Mouse (Mus musculus) midbrain, embryonic 14.5 days (tissue): ENCODE results near the gene Amhr2. TPM values are rescaled to one million over a fixed set of nuclear protein-coding genes. Genes with fewer than 3 reads are reported as not detected.

Source experiments
- ATAC-seq: fragments of 200-750 bp; cut with Nextera tagmentation; 2 replicates; pipeline ENCODE4 v1.8.0; 2017; ENCODE audit warnings: moderate number of reproducible peaks, moderate library complexity; ENCODE audit not compliant: low FRiP score, low TSS enrichment
- DNase-seq: peaks from one replicate; pipeline ENCODE4 v3.0.0-alpha.2; 2015
- H3K27ac ChIP-seq: fragments of 300-500 bp; sonication (generic); replicated peaks from 2 replicates; pipeline ENCODE4 v1.5.1; 2014; ENCODE audit warnings: mild to moderate bottlenecking, low read depth, low read length, moderate library complexity
- H3K27me3 ChIP-seq: fragments of 300-500 bp; sonication (generic); 2 replicates; pipeline ENCODE4 v1.6.1; 2014; ENCODE audit warnings: low read length, control low read depth, mixed read lengths; ENCODE audit not compliant: control insufficient read depth, insufficient read depth
- H3K36me3 ChIP-seq: fragments of 300-500 bp; sonication (generic); 2 replicates; pipeline ENCODE4 v1.6.1; 2014; ENCODE audit warnings: low read length, control low read depth; ENCODE audit not compliant: control insufficient read depth, insufficient read depth
- H3K4me1 ChIP-seq: fragments of 300-500 bp; sonication (generic); 2 replicates; pipeline ENCODE4 v1.6.1; 2014; ENCODE audit warnings: mild to moderate bottlenecking, antibody characterized with exemption, low read length, control low read depth; ENCODE audit not compliant: control insufficient read depth, insufficient read depth
- H3K4me2 ChIP-seq: fragments of 300-500 bp; sonication (generic); 2 replicates; pipeline ENCODE4 v1.6.1; 2014; ENCODE audit warnings: mild to moderate bottlenecking, low read length, moderate library complexity
- H3K4me3 ChIP-seq: fragments of 300-500 bp; sonication (generic); replicated peaks from 2 replicates; pipeline ENCODE4 v1.5.1; 2014; ENCODE audit warnings: low read depth, low read length
- H3K9ac ChIP-seq: fragments of 300-500 bp; sonication (generic); replicated peaks from 2 replicates; pipeline ENCODE4 v1.6.1; 2014; ENCODE audit warnings: mild to moderate bottlenecking, low read length, moderate library complexity
- H3K9me3 ChIP-seq: fragments of 300-500 bp; sonication (generic); 2 replicates; pipeline ENCODE4 v1.6.1; 2016; ENCODE audit warnings: low read length, control low read depth, mixed read lengths; ENCODE audit not compliant: control insufficient read depth
- WGBS: fragments of 180-500 bp; shearing (Covaris S2); extraction: QIAGEN DNeasy Blood & Tissue Kit; methylation state at CpG from one replicate; pipeline ENCODE4 v1.1.7; 2014; 5-methylcytosine and 5-hydroxymethylcytosine counted together
- polyA plus RNA-seq: library from polyadenylated mRNA; unstranded; fragments of >200 nt; fragmentation: Nextera tagmentation; extraction: Ambion mirVana; gene quantifications from 2 replicates; pipeline ENCODE4 v1.2.1, GENCODE M21; 2014

The Amhr2 gene
- polyA plus RNA-seq, 1 experiment from 2014 or later = 0.39 TPM

DNA sequence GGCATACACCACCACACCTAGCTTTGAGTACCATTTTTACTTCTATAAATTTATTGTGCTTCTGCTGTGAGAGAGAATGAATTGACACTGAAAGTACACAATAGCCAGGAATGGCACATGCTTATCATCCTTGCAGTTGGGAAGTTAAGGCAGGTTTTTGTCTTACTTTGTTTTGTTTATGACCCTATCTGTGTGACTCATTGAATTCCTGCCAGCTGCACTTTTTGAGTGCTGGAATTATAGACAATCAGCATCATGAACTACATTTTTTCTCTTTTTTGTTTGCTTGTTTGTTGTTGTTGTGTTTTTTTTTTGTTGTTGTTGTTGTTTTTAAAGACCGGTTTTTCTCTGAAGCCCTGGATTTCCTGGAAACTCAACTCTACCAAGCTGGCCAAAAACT lies 24.2 kb upstream of the Amhr2 start:
- no peak overlapping the region for H3K4me3 ChIP-seq
- no peaks in the 10 kb centered on the region for H3K4me1 ChIP-seq
- DNase-seq (no peak), ATAC-seq (no peak)
- no peaks in the 10 kb centered on the region for H3K9me3 ChIP-seq
- no peak overlapping the region for H3K4me2 ChIP-seq
- H3K27ac ChIP-seq = no peak overlapping the region
- 61% methylated on average over 1 of the region's 1 CpGs for WGBS
- H3K27me3 ChIP-seq = no peaks in the 10 kb centered on the region
- peaks cover 11% of the 10 kb centered on the region for H3K36me3 ChIP-seq
- no peak overlapping the region for H3K9ac ChIP-seq

DNA sequence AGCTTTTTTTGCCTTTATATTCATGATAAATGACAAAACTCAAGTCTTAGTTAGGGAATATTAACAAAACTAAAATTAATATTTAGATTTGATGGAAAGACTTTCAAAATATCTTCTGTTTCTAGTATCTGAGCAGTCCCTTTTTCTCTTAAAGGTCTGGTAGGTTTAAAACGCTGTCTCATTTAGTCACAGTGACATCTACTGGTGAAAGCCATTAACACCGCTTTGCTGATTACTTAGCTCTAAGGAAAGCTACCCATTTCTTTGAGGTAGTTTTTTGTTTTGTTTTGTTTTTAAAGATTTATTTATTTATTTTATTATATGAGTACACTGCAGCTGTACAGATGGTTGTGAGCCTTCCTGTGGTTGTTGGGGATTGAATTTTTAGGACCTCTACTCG lies 23.7 kb upstream of the Amhr2 start:
- H3K27me3 ChIP-seq = no peaks in the 10 kb centered on the region
- H3K27ac ChIP-seq = no peak overlapping the region
- WGBS = 63% methylated on average over 3 of the region's 3 CpGs
- no peak overlapping the region for H3K4me3 ChIP-seq
- H3K36me3 ChIP-seq = peaks cover 16% of the 10 kb centered on the region
- H3K9me3 ChIP-seq = no peaks in the 10 kb centered on the region
- no peak overlapping the region for H3K9ac ChIP-seq
- no peak overlapping the region for H3K4me2 ChIP-seq
- peak; percentile 88 for DNase-seq
- no peak for ATAC-seq
- no peaks in the 10 kb centered on the region for H3K4me1 ChIP-seq

DNA sequence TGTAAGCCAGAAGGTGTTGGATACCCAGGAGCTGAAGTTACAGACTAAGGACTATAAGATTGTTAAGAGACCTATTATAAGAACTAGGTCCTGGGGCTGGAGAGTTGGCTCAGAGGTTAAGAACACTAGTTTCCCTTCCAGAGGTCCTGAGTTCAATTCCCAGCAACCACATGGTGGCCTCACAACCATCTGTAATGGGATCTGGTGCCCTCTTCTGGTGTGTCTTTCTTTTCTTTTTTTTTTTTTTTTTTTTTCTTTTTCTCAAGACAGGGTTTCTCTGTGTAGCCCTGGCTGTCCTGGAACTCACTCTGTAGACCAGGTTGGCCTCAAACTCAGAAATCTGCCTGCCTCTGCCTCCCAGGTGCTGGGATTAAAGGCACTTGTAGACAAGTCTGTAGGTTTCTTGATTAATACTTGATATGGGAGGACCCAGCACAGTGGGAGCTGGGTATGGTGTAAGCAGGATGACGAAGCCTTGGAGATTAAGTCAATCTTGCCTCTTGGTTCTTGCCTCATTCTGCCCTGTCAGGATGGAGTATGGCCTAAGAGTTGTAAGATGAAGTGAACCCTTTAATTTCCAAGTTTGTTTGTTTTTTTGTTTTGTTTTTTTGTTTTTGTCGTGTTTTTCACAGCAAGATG lies 21.4 kb upstream of the Amhr2 start:
- ATAC-seq = no peak
- H3K36me3 ChIP-seq = peaks cover 23% of the 10 kb centered on the region
- H3K27me3 ChIP-seq = no peaks in the 10 kb centered on the region
- 95% methylated on average over 2 of the region's 2 CpGs for WGBS
- H3K4me3 ChIP-seq = no peak overlapping the region
- H3K27ac ChIP-seq = no peak overlapping the region
- H3K9me3 ChIP-seq = no peaks in the 10 kb centered on the region
- no peak overlapping the region for H3K9ac ChIP-seq
- DNase-seq = no peak
- no peaks in the 10 kb centered on the region for H3K4me1 ChIP-seq
- no peak overlapping the region for H3K4me2 ChIP-seq

DNA sequence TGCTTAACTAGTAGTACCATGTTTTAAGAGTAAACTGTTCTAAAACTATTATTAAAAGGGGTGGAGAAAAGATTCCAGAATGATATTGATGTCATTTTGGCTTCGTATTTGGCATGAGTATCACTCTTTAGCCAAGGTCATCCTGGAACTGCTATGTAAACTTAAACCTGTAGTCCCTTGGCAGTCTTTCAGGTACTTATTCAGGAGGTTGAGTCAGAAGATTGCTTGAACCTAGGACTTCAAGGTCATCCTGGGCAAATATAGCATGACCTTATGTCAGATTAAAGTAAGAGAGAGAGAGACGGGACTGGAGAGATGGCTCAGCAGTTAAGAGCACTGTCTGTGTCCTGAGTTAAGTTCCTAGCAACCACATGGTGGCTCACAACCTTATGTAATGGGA lies 20.5 kb upstream of the Amhr2 start:
- Histone ChIP-seq H3K36me3 (peaks cover 32% of the 10 kb centered on the region), H3K4me2 (no peak overlapping the region), H3K27ac (no peak overlapping the region), H3K9ac (no peak overlapping the region), H3K4me3 (no peak overlapping the region), H3K27me3 (no peaks in the 10 kb centered on the region), H3K9me3 (no peaks in the 10 kb centered on the region), H3K4me1 (no peaks in the 10 kb centered on the region)
- DNase-seq (no peak), ATAC-seq (no peak)
- WGBS = 88% methylated on average over 2 of the region's 2 CpGs

DNA sequence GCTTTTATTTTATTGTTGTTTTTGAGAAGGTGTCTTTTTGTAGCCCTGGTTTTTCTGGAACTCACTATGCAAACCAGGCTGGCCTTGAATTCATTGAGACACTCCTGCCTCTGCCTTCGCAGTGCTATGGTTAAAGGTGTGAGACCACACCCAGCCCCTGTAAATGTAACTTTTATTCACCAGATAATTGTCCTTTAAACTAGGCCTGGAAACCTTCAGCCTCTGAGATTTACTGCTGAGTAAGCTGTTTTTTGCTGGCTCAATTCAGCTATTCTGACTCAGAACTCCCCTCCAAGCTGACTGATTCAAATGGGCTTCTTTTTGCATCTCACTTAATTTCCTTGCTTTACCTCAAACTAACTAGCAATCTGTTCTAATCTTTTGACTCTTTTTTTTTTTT lies 18.2 kb upstream of the Amhr2 start:
- Histone ChIP-seq H3K4me3 (no peak overlapping the region), H3K27ac (no peak overlapping the region), H3K4me2 (no peak overlapping the region), H3K27me3 (no peaks in the 10 kb centered on the region), H3K4me1 (no peaks in the 10 kb centered on the region), H3K9me3 (no peaks in the 10 kb centered on the region), H3K9ac (no peak overlapping the region), H3K36me3 (peaks cover 55% of the 10 kb centered on the region)
- 100% methylated on average over 1 of the region's 1 CpGs for WGBS
- ATAC-seq (no peak), DNase-seq (no peak)

DNA sequence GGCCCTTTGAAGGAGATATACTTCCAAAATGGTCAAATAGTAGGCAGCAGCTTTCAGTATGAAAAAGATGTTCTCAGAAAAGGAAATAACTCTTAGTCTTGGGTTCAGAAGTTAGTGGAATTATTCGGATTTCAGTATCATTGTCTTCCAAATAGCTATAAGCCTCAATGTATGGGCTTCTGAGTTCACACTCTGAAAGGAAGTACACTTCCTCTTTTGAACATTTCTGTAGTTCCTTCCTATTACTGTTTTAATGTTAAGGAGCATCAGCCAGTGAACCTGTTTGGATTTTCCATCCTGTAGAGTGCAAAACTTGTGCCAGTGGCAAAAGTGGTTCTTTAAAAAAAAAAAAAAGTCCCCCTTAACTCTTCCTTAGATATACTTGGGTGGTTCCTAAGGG lies 13.1 kb upstream of the Amhr2 start:
- ATAC-seq = no peak
- no peaks in the 10 kb centered on the region for H3K27me3 ChIP-seq
- no peak overlapping the region for H3K4me3 ChIP-seq
- DNase-seq = no peak
- H3K4me1 ChIP-seq = no peaks in the 10 kb centered on the region
- H3K9ac ChIP-seq = no peak overlapping the region
- no peak overlapping the region for H3K27ac ChIP-seq
- H3K4me2 ChIP-seq = no peak overlapping the region
- H3K9me3 ChIP-seq = no peaks in the 10 kb centered on the region
- H3K36me3 ChIP-seq = peaks cover 68% of the 10 kb centered on the region
- 98% methylated on average over 1 of the region's 1 CpGs for WGBS

DNA sequence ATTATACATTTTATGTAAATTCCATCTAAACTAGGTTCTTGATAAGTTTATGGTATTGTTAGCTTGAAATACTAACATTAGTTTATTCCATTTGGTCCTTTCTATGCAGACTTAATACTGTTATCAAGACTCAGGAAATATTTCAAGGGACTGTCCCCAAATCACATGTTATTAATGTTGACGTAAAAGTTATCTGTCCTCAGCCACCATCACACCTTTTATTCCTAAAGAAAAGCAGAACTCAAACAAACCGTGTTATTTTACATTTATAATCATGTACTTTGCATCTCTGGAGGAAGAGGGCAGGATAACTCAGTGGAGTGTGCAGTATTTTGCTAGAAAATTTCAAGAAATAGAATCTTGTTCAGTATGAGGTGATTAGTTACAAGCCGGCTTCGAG lies 12.0 kb upstream of the Amhr2 start:
- H3K27ac ChIP-seq = no peak overlapping the region
- H3K36me3 ChIP-seq = peaks cover 74% of the 10 kb centered on the region
- no peak overlapping the region for H3K4me3 ChIP-seq
- 99% methylated on average over 4 of the region's 4 CpGs for WGBS
- DNase-seq (no peak), ATAC-seq (no peak)
- H3K4me2 ChIP-seq = no peak overlapping the region
- no peaks in the 10 kb centered on the region for H3K27me3 ChIP-seq
- H3K4me1 ChIP-seq = no peaks in the 10 kb centered on the region
- H3K9me3 ChIP-seq = no peaks in the 10 kb centered on the region
- H3K9ac ChIP-seq = no peak overlapping the region

DNA sequence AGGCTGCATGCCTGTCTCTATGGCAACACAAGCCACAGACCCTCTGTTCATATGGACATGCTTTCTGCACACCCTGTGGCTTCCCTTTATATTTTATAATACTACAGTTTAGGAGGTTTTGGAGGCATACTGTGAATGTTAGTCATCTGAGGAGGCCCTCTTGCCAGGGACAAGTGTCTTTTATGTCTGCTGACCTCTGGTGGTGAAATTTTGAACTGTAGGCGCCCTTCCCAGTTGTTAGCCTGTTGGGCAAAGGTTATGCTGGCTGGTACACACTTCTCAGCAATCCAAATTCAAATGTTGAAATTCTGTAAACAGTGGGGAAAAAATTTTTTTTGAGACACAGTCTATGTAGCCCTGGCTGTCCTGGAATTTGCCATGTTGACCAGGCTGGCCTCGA lies 2.7 kb upstream of the Amhr2 start:
- H3K36me3 ChIP-seq = 0 out of 2 replicates have a peak, but pooled peaks cover 8% of the 10 kb centered on the region
- H3K4me1 ChIP-seq = no peaks in the 10 kb centered on the region
- H3K27me3 ChIP-seq = no peaks in the 10 kb centered on the region
- ATAC-seq = no peak
- no peak overlapping the region for H3K4me2 ChIP-seq
- no peak overlapping the region for H3K9ac ChIP-seq
- DNase-seq = peak; percentile 90
- no peak overlapping the region for H3K27ac ChIP-seq
- WGBS = 47% methylated on average over 2 of the region's 2 CpGs
- no peaks in the 10 kb centered on the region for H3K9me3 ChIP-seq
- no peak overlapping the region for H3K4me3 ChIP-seq

DNA sequence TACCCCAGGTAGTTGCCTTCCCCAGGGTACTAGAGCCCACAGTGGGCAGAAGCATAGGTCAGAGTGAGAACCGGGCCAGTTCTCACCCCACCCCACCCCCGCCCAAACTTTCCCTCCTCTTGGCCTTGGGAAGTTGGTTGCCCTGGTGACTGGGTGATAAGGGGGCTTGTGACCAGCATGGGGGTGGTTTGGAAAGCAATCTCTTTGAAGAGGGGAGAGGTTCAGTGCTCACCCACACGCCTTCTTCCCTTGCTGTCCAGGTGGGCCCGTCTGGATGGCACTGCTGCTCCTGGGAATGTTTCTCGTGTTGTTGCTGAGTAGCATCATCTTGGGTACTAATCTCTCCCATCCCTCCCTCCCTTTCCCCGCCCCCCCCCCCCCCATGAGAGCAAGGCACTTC lies 1.3 kb downstream of the Amhr2 start:
- no peak overlapping the region for H3K27ac ChIP-seq
- no peak overlapping the region for H3K4me3 ChIP-seq
- no peaks in the 10 kb centered on the region for H3K4me1 ChIP-seq
- no peak overlapping the region for H3K9ac ChIP-seq
- WGBS = 64% methylated on average over 5 of the region's 6 CpGs
- no peaks in the 10 kb centered on the region for H3K9me3 ChIP-seq
- ATAC-seq = no peak
- H3K36me3 ChIP-seq = no peaks in the 10 kb centered on the region
- H3K4me2 ChIP-seq = no peak overlapping the region
- no peaks in the 10 kb centered on the region for H3K27me3 ChIP-seq
- no peak for DNase-seq
